Mouse (Mus musculus) midbrain, embryonic 12.5 days (tissue): Measurements from ENCODE around the gene Aldh3b1. TPM values are rescaled to one million over a fixed set of nuclear protein-coding genes. Genes with fewer than 3 reads are reported as not detected.

Experiments used
- ATAC-seq: fragments of 200-750 bp; cut with Nextera tagmentation; 2 replicates; pipeline ENCODE4 v1.8.0; 2017; ENCODE audit warnings: low read depth, moderate TSS enrichment, moderate library complexity; ENCODE audit not compliant: low FRiP score
- H3K27ac ChIP-seq: fragments of 300-500 bp; sonication (generic); replicated peaks from 2 replicates; pipeline ENCODE4 v1.5.1; 2016; ENCODE audit warnings: mild to moderate bottlenecking
- H3K27me3 ChIP-seq: fragments of 300-500 bp; sonication (generic); 2 replicates; pipeline ENCODE4 v1.6.1; 2016; ENCODE audit warnings: mild to moderate bottlenecking
- H3K36me3 ChIP-seq: fragments of 300-500 bp; sonication (generic); 2 replicates; pipeline ENCODE4 v1.6.1; 2016
- H3K4me1 ChIP-seq: fragments of 300-500 bp; sonication (generic); 2 replicates; pipeline ENCODE4 v1.6.1; 2016
- H3K4me2 ChIP-seq: fragments of 300-500 bp; sonication (generic); replicated peaks from 2 replicates; pipeline ENCODE4 v1.6.1; 2016; ENCODE audit warnings: mild to moderate bottlenecking, moderate library complexity
- H3K4me3 ChIP-seq: fragments of 300-500 bp; sonication (generic); 2 replicates; pipeline ENCODE4 v1.5.1; 2016; ENCODE audit warnings: mild to moderate bottlenecking
- H3K9ac ChIP-seq: fragments of 300-500 bp; sonication (generic); replicated peaks from 2 replicates; pipeline ENCODE4 v1.6.1; 2016; ENCODE audit warnings: mild to moderate bottlenecking, moderate library complexity
- H3K9me3 ChIP-seq: fragments of 300-500 bp; sonication (generic); 2 replicates; pipeline ENCODE4 v1.6.1; 2016; ENCODE audit warnings: mild to moderate bottlenecking
- WGBS: fragments of 180-500 bp; shearing (Covaris S2); methylation state at CpG from one replicate; pipeline ENCODE4 v1.1.7; 2016; 5-methylcytosine and 5-hydroxymethylcytosine counted together
- polyA plus RNA-seq: library from polyadenylated mRNA; unstranded; fragments of >200 nt; fragmentation: Nextera tagmentation; extraction: Ambion mirVana; gene quantifications from 2 replicates; pipeline ENCODE4 v1.2.1, GENCODE M21; 2016

Aldh3b1 gene
- polyA plus RNA-seq, 1 experiment from 2014 or later, result 0.83 TPM

GRCm38 (mm10) chr19:3905261-3905969, 24.2 kb downstream of the Aldh3b1 start:
- 50% methylated on average over 6 of the region's 6 CpGs for WGBS
- no peak overlapping the region for H3K27ac ChIP-seq
- H3K4me2 ChIP-seq, result no peak overlapping the region; the same call in 1 of the 2 replicates
- no peak for ATAC-seq
- peaks cover 24% of the 10 kb centered on the region for H3K36me3 ChIP-seq
- H3K4me3 ChIP-seq, result no peak overlapping the region
- H3K4me1 ChIP-seq, result peaks cover 18% of the 10 kb centered on the region
- H3K27me3 ChIP-seq, result peaks cover 19% of the 10 kb centered on the region
- H3K9me3 ChIP-seq, result no peaks in the 10 kb centered on the region
- H3K9ac ChIP-seq, result no peak overlapping the region

GRCm38 (mm10) chr19:3904363-3904675, 25.3 kb downstream of the Aldh3b1 start:
- WGBS, result 69% methylated on average over 10 of the region's 10 CpGs
- peaks cover 18% of the 10 kb centered on the region for H3K4me1 ChIP-seq
- no peak overlapping the region for H3K4me2 ChIP-seq
- H3K27ac ChIP-seq, result no peak overlapping the region
- no peaks in the 10 kb centered on the region for H3K9me3 ChIP-seq
- no peak overlapping the region for H3K9ac ChIP-seq
- no peak for ATAC-seq
- H3K4me3 ChIP-seq, result no peak overlapping the region
- peaks cover 13% of the 10 kb centered on the region; the same call in 1 of the 2 replicates for H3K36me3 ChIP-seq
- H3K27me3 ChIP-seq, result peaks cover 19% of the 10 kb centered on the region

- Histone ChIP-seq H3K9ac (no peak overlapping the region), H3K27me3 (peaks cover 19% of the 10 kb centered on the region), H3K4me2 (no peak overlapping the region), H3K4me3 (no peak overlapping the region), H3K9me3 (no peaks in the 10 kb centered on the region), H3K27ac (no peak overlapping the region), H3K36me3 (peaks cover 8% of the 10 kb centered on the region; the same call in 1 of the 2 replicates), H3K4me1 (peaks cover 18% of the 10 kb centered on the region)
- no peak for ATAC-seq
- WGBS, result 53% methylated on average over 25 of the region's 25 CpGs
Observed at GRCm38 (mm10) chr19:3903648-3904362, 25.8 kb downstream of the Aldh3b1 start.

DNA sequence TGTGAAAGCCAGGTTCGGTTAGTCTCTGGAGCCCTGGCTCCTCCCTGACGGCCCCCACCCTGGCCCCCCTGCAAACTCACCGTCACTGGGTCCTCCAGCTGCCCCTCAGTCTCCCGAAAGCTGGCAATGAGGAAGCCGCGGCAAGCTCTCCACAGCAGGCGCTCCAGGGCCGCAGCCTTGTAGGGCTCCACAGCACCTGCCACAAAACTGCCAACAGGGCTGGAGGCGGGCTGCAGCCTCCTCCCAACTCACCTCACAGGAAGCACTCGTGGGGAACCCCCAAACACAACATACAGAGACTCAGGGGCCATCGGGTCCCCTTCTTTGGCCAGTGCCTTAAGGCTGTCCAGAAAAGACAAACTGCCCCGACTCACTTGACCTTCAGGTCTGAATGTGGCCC, 26.6 kb downstream of the Aldh3b1 start:
- H3K27ac ChIP-seq, result no peak overlapping the region
- no peak overlapping the region for H3K4me3 ChIP-seq
- WGBS, result 72% methylated on average over 12 of the region's 12 CpGs
- H3K36me3 ChIP-seq, result no peaks in the 10 kb centered on the region
- no peak for ATAC-seq
- peaks cover 19% of the 10 kb centered on the region for H3K27me3 ChIP-seq
- H3K9me3 ChIP-seq, result no peaks in the 10 kb centered on the region
- H3K4me1 ChIP-seq, result peaks cover 18% of the 10 kb centered on the region
- H3K9ac ChIP-seq, result no peak overlapping the region
- H3K4me2 ChIP-seq, result no peak overlapping the region

GRCm38 (mm10) chr19:3899618-3900017, 30.0 kb downstream of the Aldh3b1 start:
- no peak overlapping the region for H3K27ac ChIP-seq
- peaks cover 28% of the 10 kb centered on the region for H3K36me3 ChIP-seq
- H3K4me1 ChIP-seq, result peaks cover 11% of the 10 kb centered on the region
- no peak overlapping the region for H3K4me3 ChIP-seq
- no peaks in the 10 kb centered on the region for H3K27me3 ChIP-seq
- H3K9me3 ChIP-seq, result no peaks in the 10 kb centered on the region
- no peak overlapping the region for H3K9ac ChIP-seq
- no peak overlapping the region for H3K4me2 ChIP-seq
- ATAC-seq, result no peak
- WGBS, result 95% methylated on average over 4 of the region's 4 CpGs

- Histone ChIP-seq H3K4me1 (peaks cover 11% of the 10 kb centered on the region), H3K27me3 (no peaks in the 10 kb centered on the region), H3K4me3 (no peak overlapping the region), H3K36me3 (peaks cover 34% of the 10 kb centered on the region), H3K9ac (no peak overlapping the region), H3K27ac (no peak overlapping the region), H3K9me3 (no peaks in the 10 kb centered on the region), H3K4me2 (no peak overlapping the region)
- WGBS, result 80% methylated on average over 7 of the region's 7 CpGs
- ATAC-seq, result no peak
Observed at GRCm38 (mm10) chr19:3898952-3899351, 30.7 kb downstream of the Aldh3b1 start.

- H3K27me3 ChIP-seq, result no peaks in the 10 kb centered on the region
- H3K4me3 ChIP-seq, result no peak overlapping the region
- no peak for ATAC-seq
- no peaks in the 10 kb centered on the region for H3K9me3 ChIP-seq
- 96% methylated on average over 5 of the region's 5 CpGs for WGBS
- H3K9ac ChIP-seq, result no peak overlapping the region
- no peak overlapping the region for H3K27ac ChIP-seq
- peaks cover 48% of the 10 kb centered on the region for H3K36me3 ChIP-seq
- peaks cover 11% of the 10 kb centered on the region for H3K4me1 ChIP-seq
- no peak overlapping the region for H3K4me2 ChIP-seq
Observed at GRCm38 (mm10) chr19:3897557-3897956, 32.1 kb downstream of the Aldh3b1 start.

DNA sequence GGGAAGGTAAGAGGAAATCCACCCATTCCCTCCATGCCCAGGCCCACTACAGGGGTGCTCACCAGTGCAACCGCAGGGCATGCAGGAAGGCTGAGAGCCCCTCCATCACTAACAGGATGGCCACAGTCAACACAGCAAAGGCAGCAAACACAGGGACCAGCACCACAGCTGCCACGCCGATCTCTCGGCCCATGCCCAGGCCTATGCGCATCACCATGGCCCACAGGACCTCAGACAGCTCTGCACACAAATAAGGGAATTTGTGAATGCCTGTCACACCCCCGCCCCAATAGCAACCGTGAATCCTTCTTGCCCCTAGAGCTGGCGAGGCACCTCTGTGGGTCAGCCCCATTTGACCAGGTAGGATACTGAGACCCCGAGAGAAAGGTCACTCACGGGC, 33.4 kb downstream of the Aldh3b1 start:
- peaks cover 11% of the 10 kb centered on the region for H3K4me1 ChIP-seq
- no peak for ATAC-seq

GRCm38 (mm10) chr19:3895171-3895631, 34.4 kb downstream of the Aldh3b1 start:
- 21% methylated on average over 3 of the region's 3 CpGs for WGBS
- H3K27me3 ChIP-seq, result no peaks in the 10 kb centered on the region
- H3K4me2 ChIP-seq, result no peak overlapping the region
- 0 out of 2 replicates have a peak, but pooled peaks have one; percentile 16 for ATAC-seq
- H3K36me3 ChIP-seq, result peaks cover 71% of the 10 kb centered on the region
- H3K4me1 ChIP-seq, result peaks cover 11% of the 10 kb centered on the region
- H3K9me3 ChIP-seq, result no peaks in the 10 kb centered on the region
- no peak overlapping the region for H3K4me3 ChIP-seq
- H3K27ac ChIP-seq, result peak overlapping the region; percentile 69
- no peak overlapping the region for H3K9ac ChIP-seq

More for the DNA sequence above, 33.4 kb downstream of the Aldh3b1 start:
- peaks cover 61% of the 10 kb centered on the region for H3K36me3 ChIP-seq
- no peak overlapping the region for H3K4me2 ChIP-seq
- WGBS, result 91% methylated on average over 10 of the region's 10 CpGs
- no peaks in the 10 kb centered on the region for H3K27me3 ChIP-seq
- peak overlapping the region; percentile 69 for H3K27ac ChIP-seq
- H3K4me3 ChIP-seq, result no peak overlapping the region
- H3K9ac ChIP-seq, result no peak overlapping the region
- H3K9me3 ChIP-seq, result no peaks in the 10 kb centered on the region

- H3K4me1 ChIP-seq, result peaks cover 11% of the 10 kb centered on the region
- H3K4me2 ChIP-seq, result no peak overlapping the region
- no peak overlapping the region for H3K4me3 ChIP-seq
- no peak for ATAC-seq
- H3K9me3 ChIP-seq, result no peaks in the 10 kb centered on the region
- H3K27ac ChIP-seq, result peak overlapping the region; percentile 69
- WGBS, result 89% methylated on average over 2 of the region's 2 CpGs
- no peaks in the 10 kb centered on the region for H3K27me3 ChIP-seq
- no peak overlapping the region for H3K9ac ChIP-seq
- peaks cover 80% of the 10 kb centered on the region for H3K36me3 ChIP-seq
Observed at GRCm38 (mm10) chr19:3894294-3894693, 35.3 kb downstream of the Aldh3b1 start.

- ATAC-seq, result no peak
- 96% methylated on average over 4 of the region's 4 CpGs for WGBS
- H3K36me3 ChIP-seq, result peaks cover 87% of the 10 kb centered on the region
Observed at GRCm38 (mm10) chr19:3893545-3894116, 36.0 kb downstream of the Aldh3b1 start.

GRCm38 (mm10) chr19:3890181-3890580, 39.4 kb downstream of the Aldh3b1 start:
- peaks cover 3% of the 10 kb centered on the region for H3K4me1 ChIP-seq
- WGBS, result 87% methylated on average over 8 of the region's 8 CpGs
- H3K27ac ChIP-seq, result no peak overlapping the region
- no peaks in the 10 kb centered on the region for H3K9me3 ChIP-seq
- no peaks in the 10 kb centered on the region for H3K27me3 ChIP-seq
- ATAC-seq, result no peak
- no peak overlapping the region for H3K4me2 ChIP-seq
- peaks cover 90% of the 10 kb centered on the region for H3K36me3 ChIP-seq
- H3K9ac ChIP-seq, result no peak overlapping the region
- no peak overlapping the region for H3K4me3 ChIP-seq

More at GRCm38 (mm10) chr19:3893545-3894116, 36.0 kb downstream of the Aldh3b1 start:
- H3K27ac ChIP-seq, result no peak overlapping the region
- H3K9ac ChIP-seq, result no peak overlapping the region
- no peak overlapping the region for H3K4me3 ChIP-seq
- H3K27me3 ChIP-seq, result no peaks in the 10 kb centered on the region
- H3K4me1 ChIP-seq, result peaks cover 11% of the 10 kb centered on the region
- no peak overlapping the region for H3K4me2 ChIP-seq
- H3K9me3 ChIP-seq, result no peaks in the 10 kb centered on the region
